18 mouse cellular contexts compared by ENCODE assay signal in the genomic region with DNA sequence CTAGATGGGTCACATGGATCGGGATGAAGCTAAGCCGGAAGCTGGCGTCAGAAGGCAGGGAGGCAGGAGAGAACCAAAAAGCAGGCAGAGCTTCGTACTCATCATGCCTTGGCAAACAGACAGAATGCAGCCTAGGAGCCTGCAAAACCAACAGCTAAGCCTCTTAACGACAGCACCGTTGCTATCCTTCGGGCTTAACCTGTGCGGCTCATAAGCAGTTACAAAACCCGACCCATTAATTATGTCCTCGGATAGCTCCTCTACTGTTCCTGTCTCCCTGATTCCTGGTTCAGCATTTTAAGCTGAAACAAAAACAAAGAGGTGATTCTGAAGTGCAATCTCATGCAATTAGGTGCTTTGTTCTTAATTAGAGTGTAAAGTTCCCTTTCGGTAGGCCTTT. TPM values are rescaled to one million over a fixed set of nuclear protein-coding genes. Genes with fewer than 3 reads are reported as not detected.
DNase-seq lines count a peak whose midpoint lies in the region; ATAC-seq lines count a peak whose summit lies in the region.
"Had no signal": no experiment of that assay in that cellular context is flagged by ENCODE, and none has a peak within 500 bp of the region (broad histone marks: within the 10 kb centered on the region; RNA-seq: fewer than 3 reads in every experiment).

No protein-coding gene starts in this region.

- peak overlapping the region; percentile 8; the same call in 1 of the 2 replicates for H3K4me2 ChIP-seq in forebrain, embryonic 14.5 days (ENCODE audit: low read length)
- no peak overlapping the region for H3K4me2 ChIP-seq in kidney, embryonic 14.5 days (replicated peaks; ENCODE audit: low read depth, low read length)
- H3K4me2 ChIP-seq: heart, embryonic 13.5 days; limb, embryonic 13.5 days; lung, embryonic 15.5 days had no signal

- no peaks in the 10 kb centered on the region for H3K36me3 ChIP-seq in forebrain, embryonic 14.5 days (ENCODE audit: control insufficient read depth, insufficient read depth, low read length)
- no peaks in the 10 kb centered on the region for H3K36me3 ChIP-seq in kidney, embryonic 14.5 days (ENCODE audit: control insufficient read depth, insufficient read depth, low read length)
- H3K36me3 ChIP-seq: heart, embryonic 13.5 days; limb, embryonic 13.5 days; lung, embryonic 15.5 days had no signal

- ATAC-seq in forebrain, embryonic 14.5 days: peak; percentile 83
- no peak for ATAC-seq in kidney, embryonic 14.5 days (ENCODE audit: low FRiP score, low TSS enrichment)
- ATAC-seq in megakaryocyte-erythroid progenitor cell, adult 5-6 weeks (replicated peaks; ENCODE audit: low FRiP score, low TSS enrichment, poor library complexity, severe bottlenecking): no peak

- no peaks in the 10 kb centered on the region for H3K9me3 ChIP-seq in forebrain, embryonic 14.5 days (replicated peaks; ENCODE audit: control insufficient read depth, low read length)
- no peaks in the 10 kb centered on the region for H3K9me3 ChIP-seq in kidney, embryonic 14.5 days (ENCODE audit: control insufficient read depth, low read length)
- H3K9me3 ChIP-seq: heart, embryonic 13.5 days; limb, embryonic 13.5 days; lung, embryonic 15.5 days had no signal

- no peak overlapping the region for H3K27ac ChIP-seq in forebrain, embryonic 14.5 days (ENCODE audit: low read depth, low read length)
- no peak overlapping the region for H3K27ac ChIP-seq in kidney, embryonic 14.5 days (ENCODE audit: low read depth, low read length)
- H3K27ac ChIP-seq: heart, embryonic 13.5 days; limb, embryonic 13.5 days; lung, embryonic 15.5 days had no signal

- H3K4me1 ChIP-seq in forebrain, embryonic 14.5 days (ENCODE audit: control insufficient read depth, insufficient read depth, low read length): peaks cover 8% of the 10 kb centered on the region
- no peaks in the 10 kb centered on the region for H3K4me1 ChIP-seq in kidney, embryonic 14.5 days (ENCODE audit: control insufficient read depth, insufficient read depth, low read length)
- H3K4me1 ChIP-seq: lung, embryonic 15.5 days had no signal

- 15% methylated on average over 11 of the region's 11 CpGs for WGBS in forebrain, embryonic 14.5 days
- 35% methylated on average over 11 of the region's 11 CpGs for WGBS in kidney, embryonic 14.5 days

- no peak overlapping the region for H3K9ac ChIP-seq in forebrain, embryonic 14.5 days (ENCODE audit: low read length)
- no peak overlapping the region for H3K9ac ChIP-seq in kidney, embryonic 14.5 days (ENCODE audit: low read depth, low read length)
- H3K9ac ChIP-seq: heart, embryonic 13.5 days; limb, embryonic 13.5 days; lung, embryonic 15.5 days had no signal

- DNase-seq in layer of hippocampus, adult 8-10 months (ENCODE audit: low spot score in 2 of 2): peak; percentile 19 to 28
- no peak for DNase-seq in layer of hippocampus, adult 9-10 months (ENCODE audit: low spot score)
- peak; percentile 77 for DNase-seq in retina, adult 2 months (ENCODE audit: low read depth, low spot score)
- no peak for DNase-seq in retina, embryonic 14.5 days (ENCODE audit: low spot score)
- peak; percentile 67 for DNase-seq in forebrain, embryonic 14.5 days (ENCODE audit: low spot score)
- DNase-seq: adrenal gland, postnatal 36 days; cerebellum, postnatal 14 days; gastrocnemius, postnatal 10 days; heart, postnatal 4 days; kidney, postnatal 10 days; right cerebral cortex, postnatal 25 days; thymus, postnatal 25 days had no signal

- no peaks in the 10 kb centered on the region for H3K27me3 ChIP-seq in forebrain, embryonic 14.5 days (replicated peaks; ENCODE audit: control insufficient read depth, insufficient read depth, low read length)
- H3K27me3 ChIP-seq in kidney, embryonic 14.5 days (ENCODE audit: control insufficient read depth, insufficient read depth, low read length): no peaks in the 10 kb centered on the region
- H3K27me3 ChIP-seq: heart, embryonic 13.5 days; limb, embryonic 13.5 days; lung, embryonic 15.5 days had no signal

- H3K4me3 ChIP-seq in forebrain, embryonic 14.5 days (ENCODE audit: low read depth, low read length): no peak overlapping the region
- H3K4me3 ChIP-seq in kidney, embryonic 14.5 days (ENCODE audit: low read length): no peak overlapping the region
- H3K4me3 ChIP-seq: heart, embryonic 13.5 days; limb, embryonic 13.5 days; lung, embryonic 15.5 days; myocyte had no signal

RNA-seq across cellular contexts. Expression of gene Bmp2k, which starts 43.4 kb away (rescaled TPM):
- total RNA-seq in layer of hippocampus, adult 8-10 months (2022): 10 to 100 TPM; 13.3 to 24.0 (median 19.2) TPM
- polyA plus RNA-seq in forebrain, embryonic 14.5 days (2014; fragmentation: Nextera tagmentation; extraction: Ambion mirVana): 7.1 and 8.1 TPM in 2 replicates
- polyA plus RNA-seq in kidney, embryonic 14.5 days (2014; fragmentation: Nextera tagmentation; extraction: Ambion mirVana): 9.7 and 10.9 TPM in 2 replicates
- total RNA-seq in megakaryocyte-erythroid progenitor cell, adult 5-6 weeks (2014; fragmentation: Nextera tagmentation): 14.0 and 15.9 TPM in 2 replicates
- total RNA-seq in megakaryocyte-erythroid progenitor cell, adult 5-6 weeks (2017): 16.8 and 17.2 TPM in 2 replicates

Comparison
In these comparisons a context has a peak if more than half of its experiments do, and no peak if none do; other contexts are left out.
1. DNase-seq: peak in layer of hippocampus, adult 8-10 months (2 of 2), retina, adult 2 months (single experiment) and forebrain, embryonic 14.5 days (single experiment); none in layer of hippocampus, adult 9-10 months (single experiment) and retina, embryonic 14.5 days (single experiment).